Mouse (Mus musculus) myocyte (in vitro differentiated cells): ENCODE data around the gene Cd164. TPM values are rescaled to one million over a fixed set of nuclear protein-coding genes. Genes with fewer than 3 reads are reported as not detected.

Experiments
- H3K27me3 ChIP-seq: one replicate; pipeline ENCODE4 v1.6.1; 2011; ENCODE audit not compliant: control insufficient read depth, insufficient read depth, insufficient read length
- H3K36me3 ChIP-seq: one replicate; pipeline ENCODE4 v1.6.1; 2011; ENCODE audit not compliant: control insufficient read depth, insufficient read depth
- H3K4me2 ChIP-seq: one replicate; pipeline ENCODE4 v1.6.1; 2011; ENCODE audit warnings: low read depth, control low read depth
- H3K4me3 ChIP-seq: one replicate; pipeline ENCODE4 v1.5.1; 2011; ENCODE audit warnings: mild to moderate bottlenecking, control low read depth, moderate library complexity
- H3K79me2 ChIP-seq: one replicate; pipeline ENCODE4 v1.6.1; 2011; ENCODE audit not compliant: control insufficient read depth, insufficient read depth
- H3ac ChIP-seq: one replicate; pipeline ENCODE4 v1.6.1; 2011; ENCODE audit not compliant: control insufficient read depth, insufficient read length
- CEBPB ChIP-seq: IDR thresholded peaks from 2 replicates; pipeline ENCODE4 v1.6.1; 2011; ENCODE audit warnings: mild to moderate bottlenecking, moderate library complexity; ENCODE audit not compliant: poor library complexity, insufficient read depth, severe bottlenecking
- E2F4 ChIP-seq: IDR thresholded peaks from one replicate; pipeline ENCODE4 v1.6.1; 2011; ENCODE audit warnings: mild to moderate bottlenecking, control low read depth, moderate library complexity; ENCODE audit not compliant: insufficient read depth
- MAX ChIP-seq: IDR thresholded peaks from one replicate; pipeline ENCODE4 v1.6.1; 2011; ENCODE audit warnings: low read depth, mild to moderate bottlenecking, control low read depth
- MYOD1 ChIP-seq, 3 experiments: IDR thresholded peaks; one replicate each; pipeline ENCODE4 v1.6.1; 2011; ENCODE audit warnings: control low read depth in 2 of 3, low read depth in 2 of 3, mild to moderate bottlenecking in 2 of 3, moderate library complexity in 1 of 3; ENCODE audit not compliant: insufficient read length in 2 of 3, control insufficient read depth in 1 of 3
- MYOG ChIP-seq, 3 experiments: IDR thresholded peaks; one replicate each; pipeline ENCODE4 v1.6.1; 2011; ENCODE audit warnings: control low read depth in 2 of 3, low read depth in 2 of 3, mild to moderate bottlenecking in 2 of 3; ENCODE audit not compliant: insufficient read length in 2 of 3, control insufficient read depth in 1 of 3, insufficient read depth in 1 of 3
- POLR2A ChIP-seq: IDR thresholded peaks from one replicate; pipeline ENCODE4 v1.6.1; 2011; ENCODE audit warnings: low read depth, mild to moderate bottlenecking, control low read depth, moderate library complexity; ENCODE audit not compliant: insufficient read length
- POLR2AphosphoS2 ChIP-seq: IDR thresholded peaks from one replicate; pipeline ENCODE4 v1.6.1; 2011; ENCODE audit warnings: low read depth, control low read depth; ENCODE audit not compliant: insufficient read length
- REST ChIP-seq: IDR thresholded peaks from one replicate; pipeline ENCODE4 v1.6.1; 2011; ENCODE audit warnings: mild to moderate bottlenecking, control low read depth, moderate library complexity; ENCODE audit not compliant: insufficient read depth, insufficient read length
- SRF ChIP-seq: IDR thresholded peaks from one replicate; pipeline ENCODE4 v1.6.1; 2011; ENCODE audit warnings: low read depth; ENCODE audit not compliant: control insufficient read depth, insufficient read length
- TCF12 ChIP-seq: IDR thresholded peaks from one replicate; pipeline ENCODE4 v1.6.1; 2011; ENCODE audit warnings: mild to moderate bottlenecking, control low read depth; ENCODE audit not compliant: poor library complexity, insufficient read depth, severe bottlenecking
- TCF3 ChIP-seq: IDR thresholded peaks from one replicate; pipeline ENCODE4 v1.6.1; 2011; ENCODE audit warnings: low read depth, control low read depth; ENCODE audit not compliant: insufficient read length
- USF1 ChIP-seq: IDR thresholded peaks from one replicate; pipeline ENCODE4 v1.6.1; 2011; ENCODE audit warnings: low read depth, mild to moderate bottlenecking, control low read depth, moderate library complexity
- polyA plus RNA-seq: library from polyadenylated mRNA; unstranded; fragments of >200 nt; fragmentation: generic; extraction: Trizol; gene quantifications from one replicate; pipeline ENCODE4 v1.2.1, GENCODE M21; 2012; ENCODE audit warnings: missing spikeins

Gene Cd164
- polyA plus RNA-seq, 1 experiment, result 203 TPM

- no peaks in the 10 kb centered on the region for H3K36me3 ChIP-seq
- TF ChIP-seq MYOG (IDR thresholded peaks at IDR 0.05; ENCODE audit: control insufficient read depth in 1 of 3, insufficient read depth in 1 of 3, insufficient read length in 2 of 3, low read depth in 2 of 3) (no peak), POLR2A (no peak), MAX (no peak), USF1 (no peak), TCF12 (no peak), MYOD1 (IDR thresholded peaks at IDR 0.05; ENCODE audit: control insufficient read depth in 1 of 3, insufficient read length in 2 of 3, low read depth in 2 of 3) (no peak), TCF3 (no peak), SRF (no peak), E2F4 (no peak), REST (no peak), CEBPB (no peak), POLR2AphosphoS2 (no peak)
Observed at GRCm38 (mm10) chr10:41553711-41554110, 34.5 kb downstream of the Cd164 start.

GRCm38 (mm10) chr10:41555081-41555480 lies 35.9 kb downstream of the Cd164 start:
- TF ChIP-seq REST (no peak), MYOG (IDR thresholded peaks at IDR 0.05; ENCODE audit: control insufficient read depth in 1 of 3, insufficient read depth in 1 of 3, insufficient read length in 2 of 3, low read depth in 2 of 3) (peak in 2 of 3 experiments; percentile 52 to 54), TCF12 (peak; percentile 24), MYOD1 (IDR thresholded peaks at IDR 0.05; ENCODE audit: control insufficient read depth in 1 of 3, insufficient read length in 2 of 3, low read depth in 2 of 3) (peak; percentile 75 to 82 (median 80))
- Histone ChIP-seq H3K4me2 (peak overlapping the region; percentile 37), H3K79me2 (no peaks in the 10 kb centered on the region)

More at GRCm38 (mm10) chr10:41553711-41554110, 34.5 kb downstream of the Cd164 start:
- H3K4me2 ChIP-seq, result peak overlapping the region; percentile 74
- no peaks in the 10 kb centered on the region for H3K27me3 ChIP-seq
- H3ac ChIP-seq, result peak overlapping the region; percentile 15
- H3K79me2 ChIP-seq, result no peaks in the 10 kb centered on the region
- H3K4me3 ChIP-seq, result no peak overlapping the region

DNA sequence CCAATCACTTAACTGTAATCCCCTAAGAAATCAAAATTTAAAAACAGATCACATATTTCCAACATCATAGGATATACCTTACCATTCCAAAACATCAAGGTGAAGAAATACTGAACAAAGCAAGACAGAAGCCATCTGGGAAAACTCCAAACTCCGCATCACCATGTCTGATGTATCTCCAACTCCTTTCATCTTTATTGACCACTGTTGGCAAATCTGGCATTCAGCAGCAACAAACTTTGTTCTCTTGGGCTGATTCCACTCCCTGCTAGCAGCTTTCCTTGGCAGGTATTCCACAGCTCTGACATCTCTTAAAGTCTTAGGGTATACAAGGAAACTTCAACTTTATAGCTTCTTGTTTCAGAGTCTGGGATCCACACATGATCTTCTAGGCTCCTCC lies 39.2 kb downstream of the Cd164 start:
- no peaks in the 10 kb centered on the region for H3K79me2 ChIP-seq
- H3ac ChIP-seq, result no peak overlapping the region
- H3K4me3 ChIP-seq, result no peak overlapping the region
- no peaks in the 10 kb centered on the region for H3K27me3 ChIP-seq
- H3K36me3 ChIP-seq, result no peaks in the 10 kb centered on the region
- no peak for TF ChIP-seq TCF12
- no peak for TF ChIP-seq POLR2A
- TF ChIP-seq MYOD1 (IDR thresholded peaks at IDR 0.05; ENCODE audit: control insufficient read depth in 1 of 3, insufficient read length in 2 of 3, low read depth in 2 of 3), result no peak
- no peak for TF ChIP-seq REST
- TF ChIP-seq USF1, result no peak
- TF ChIP-seq E2F4, result no peak
- TF ChIP-seq SRF, result no peak
- TF ChIP-seq MAX, result no peak
- no peak for TF ChIP-seq POLR2AphosphoS2
- TF ChIP-seq CEBPB, result no peak
- no peak for TF ChIP-seq TCF3
- no peak for TF ChIP-seq MYOG (IDR thresholded peaks at IDR 0.05; ENCODE audit: control insufficient read depth in 1 of 3, insufficient read depth in 1 of 3, insufficient read length in 2 of 3, low read depth in 2 of 3)
- H3K4me2 ChIP-seq, result no peak overlapping the region

More at GRCm38 (mm10) chr10:41555081-41555480, 35.9 kb downstream of the Cd164 start:
- H3K36me3 ChIP-seq, result no peaks in the 10 kb centered on the region
- H3K27me3 ChIP-seq, result no peaks in the 10 kb centered on the region
- no peak overlapping the region for H3K4me3 ChIP-seq
- H3ac ChIP-seq, result no peak overlapping the region

DNA sequence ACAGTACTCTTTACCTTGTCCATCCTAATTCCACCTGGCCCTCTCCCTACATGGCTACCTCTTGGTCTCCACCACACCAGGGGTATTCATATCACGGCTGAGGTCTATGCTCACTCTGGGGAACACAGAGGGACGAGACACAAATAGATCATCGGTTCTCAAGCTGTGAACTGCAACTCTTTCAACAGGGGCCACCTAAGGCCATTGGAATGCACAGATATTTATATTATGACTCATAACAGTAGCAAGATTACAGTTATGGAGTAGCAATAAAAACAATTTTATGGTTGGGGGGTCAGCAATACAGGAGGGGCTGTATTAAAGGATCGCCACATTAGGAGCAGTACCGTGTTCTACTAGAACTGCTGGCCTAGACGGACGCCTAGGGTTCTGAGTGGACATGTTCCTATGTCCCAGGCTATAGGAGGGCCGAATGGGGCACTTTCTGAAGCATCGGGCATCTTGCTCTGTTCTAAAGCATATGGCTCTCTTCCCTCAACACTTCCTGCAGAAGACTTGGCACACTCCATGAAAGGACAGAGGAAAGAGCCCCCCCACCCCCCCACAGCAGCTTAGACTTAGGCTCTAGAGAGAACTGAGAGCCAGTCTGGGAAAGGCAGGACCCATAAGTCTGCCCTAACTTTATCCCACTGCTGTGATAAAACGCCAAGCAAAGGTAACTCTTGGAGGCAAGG lies 42.6 kb downstream of the Cd164 start:
- H3K4me3 ChIP-seq, result no peak overlapping the region
- TF ChIP-seq REST (no peak), USF1 (no peak), POLR2AphosphoS2 (no peak), E2F4 (no peak), CEBPB (no peak)
- H3ac ChIP-seq, result no peak overlapping the region
- H3K79me2 ChIP-seq, result no peaks in the 10 kb centered on the region
- H3K27me3 ChIP-seq, result no peaks in the 10 kb centered on the region
- no peak overlapping the region for H3K4me2 ChIP-seq
- no peaks in the 10 kb centered on the region for H3K36me3 ChIP-seq

- Histone ChIP-seq H3K4me2 (peak overlapping the region; percentile 68), H3K36me3 (no peaks in the 10 kb centered on the region), H3ac (no peak overlapping the region), H3K27me3 (no peaks in the 10 kb centered on the region), H3K79me2 (no peaks in the 10 kb centered on the region), H3K4me3 (no peak overlapping the region)
- no peak for TF ChIP-seq POLR2A
- TF ChIP-seq MYOD1 (IDR thresholded peaks at IDR 0.05; ENCODE audit: control insufficient read depth in 1 of 3, insufficient read length in 2 of 3, low read depth in 2 of 3), result peak in 1 of 3 experiments; percentile 20
- TF ChIP-seq TCF3, result no peak
- TF ChIP-seq MAX, result no peak
Observed at GRCm38 (mm10) chr10:41565141-41565540, 45.9 kb downstream of the Cd164 start.
